Mouse (Mus musculus): ENCODE measurements around the gene Duox1. TPM values are rescaled to one million over a fixed set of nuclear protein-coding genes. Genes with fewer than 3 reads are reported as not detected.

Gene Duox1
- polyA plus RNA-seq, 1 experiment, result not detected

DNA sequence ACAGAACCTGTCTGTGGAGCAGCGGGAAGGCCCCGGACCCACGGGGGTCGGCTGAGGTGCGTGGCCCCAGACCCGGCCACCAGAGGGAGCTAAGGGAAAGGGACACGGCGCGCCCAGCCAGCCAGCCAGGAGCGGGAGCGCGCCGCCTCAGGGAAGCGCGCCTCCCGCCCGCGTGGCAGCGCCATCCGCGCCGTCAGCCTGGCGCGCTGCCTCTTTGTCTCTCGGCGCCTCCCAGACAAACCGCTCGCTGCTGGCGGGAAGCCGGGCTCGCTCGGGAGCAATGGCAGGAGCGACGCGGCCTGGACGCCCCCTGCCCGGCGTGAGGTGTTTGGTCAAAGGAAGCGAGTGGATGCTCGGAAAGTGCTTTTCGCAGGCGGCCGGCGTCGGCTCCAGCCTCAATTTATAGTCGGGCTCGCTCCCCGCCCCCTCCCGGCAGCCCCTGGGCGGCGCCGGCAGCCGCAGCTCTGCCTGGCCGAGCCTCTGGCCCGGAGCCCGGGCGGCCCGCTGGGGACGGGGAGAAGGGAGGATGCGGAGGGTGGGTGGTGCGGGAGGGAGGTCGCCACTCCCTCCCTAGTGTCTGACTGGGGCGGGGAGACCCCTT is 33.2 kb downstream of the Duox1 start:
- no peak for TF ChIP-seq GATA1 (IDR thresholded peaks at IDR 0.05; ENCODE audit: low read length)
- TF ChIP-seq TAL1 (IDR thresholded peaks at IDR 0.05; ENCODE audit: low read length), result no peak
- Histone ChIP-seq H3K36me3 (ENCODE audit: control insufficient read depth) (peaks cover 24% of the 10 kb centered on the region), H3K4me3 (replicated peaks) (peak overlapping the region; percentile 80), H3K27me3 (ENCODE audit: control insufficient read depth) (peaks cover 4% of the 10 kb centered on the region; the same call in 1 of the 2 replicates), H3K9me3 (ENCODE audit: control insufficient read depth, low read length) (no peaks in the 10 kb centered on the region), H3K4me1 (ENCODE audit: control insufficient read depth) (peaks cover 32% of the 10 kb centered on the region)

DNA sequence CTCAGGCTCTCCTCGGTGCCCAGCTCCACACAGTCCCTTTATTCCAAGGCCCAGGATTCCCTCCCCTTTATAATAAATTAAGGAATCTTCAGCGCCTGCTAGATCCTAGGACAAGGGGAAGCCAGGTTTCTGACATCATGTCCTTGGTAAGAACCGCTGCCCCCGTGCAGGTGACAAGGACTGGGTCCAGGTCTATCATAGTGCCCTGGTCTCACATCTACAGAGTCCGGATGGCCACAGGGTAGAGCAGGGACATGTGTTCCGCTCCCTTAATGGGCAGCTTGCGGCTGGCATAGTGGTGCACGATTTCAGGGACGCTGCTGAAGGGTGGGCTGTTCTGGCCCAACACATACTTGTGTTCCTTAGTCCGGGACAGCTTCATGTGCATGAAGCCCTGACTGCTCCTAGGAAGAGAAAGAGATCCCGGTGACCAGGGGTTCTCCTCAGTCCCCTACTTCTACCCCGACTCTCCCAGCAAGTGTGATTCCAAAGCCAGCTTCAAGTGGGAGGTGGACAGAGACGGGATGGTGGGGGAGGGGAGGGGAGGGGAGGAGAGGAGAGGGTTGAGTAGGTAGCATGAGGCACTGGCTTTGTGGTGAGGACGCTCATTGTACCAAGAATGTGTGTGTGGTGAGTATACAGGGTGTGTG is 33.8 kb downstream of the Duox1 start:
- Histone ChIP-seq H3K36me3 (ENCODE audit: control insufficient read depth) (peaks cover 31% of the 10 kb centered on the region), H3K27me3 (ENCODE audit: control insufficient read depth) (peaks cover 4% of the 10 kb centered on the region; the same call in 1 of the 2 replicates), H3K4me1 (ENCODE audit: control insufficient read depth) (peaks cover 32% of the 10 kb centered on the region), H3K9me3 (ENCODE audit: control insufficient read depth, low read length) (no peaks in the 10 kb centered on the region), H3K4me3 (replicated peaks) (peak overlapping the region; percentile 80)
- TF ChIP-seq TAL1 (IDR thresholded peaks at IDR 0.05; ENCODE audit: low read length) (no peak), GATA1 (IDR thresholded peaks at IDR 0.05; ENCODE audit: low read length) (no peak)

DNA sequence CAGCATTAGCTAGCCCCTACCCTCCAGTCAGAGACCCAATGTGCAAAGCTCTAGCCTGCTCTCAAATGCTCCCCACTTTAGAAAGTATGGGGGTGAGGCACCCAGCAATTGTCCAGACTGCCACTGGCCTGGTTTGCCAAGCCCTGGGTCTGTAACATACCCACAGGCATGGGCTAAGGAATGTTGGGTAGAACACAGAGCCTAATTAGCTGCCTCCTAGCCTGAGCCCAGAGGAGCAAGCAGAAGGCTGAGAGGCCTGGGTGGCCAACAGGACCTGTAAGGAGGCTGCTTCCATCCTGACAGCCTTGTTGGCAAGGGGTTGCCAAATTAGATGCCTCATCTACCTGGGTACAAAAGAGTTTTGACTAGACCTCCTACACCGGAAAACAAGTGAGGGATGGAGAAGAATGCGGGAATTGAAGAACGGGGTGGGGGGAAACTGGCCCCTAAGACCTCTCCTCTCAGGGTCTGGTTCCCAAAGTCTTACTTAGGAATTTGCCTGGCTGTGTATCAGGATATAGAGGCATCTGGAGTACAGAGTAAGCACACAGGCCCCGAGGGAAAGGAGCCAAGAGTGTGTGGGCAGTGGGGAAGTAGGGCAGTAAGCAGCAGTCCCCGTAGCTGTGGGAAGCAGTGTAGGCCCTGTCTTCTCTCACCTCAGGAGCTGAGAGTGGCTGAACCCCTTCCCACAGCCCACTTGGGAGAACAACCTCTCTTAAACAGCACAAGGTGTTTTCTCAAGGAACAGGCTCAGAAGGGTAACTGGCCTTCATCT is 35.9 kb downstream of the Duox1 start:
- H3K36me3 ChIP-seq (ENCODE audit: control insufficient read depth), result peaks cover 46% of the 10 kb centered on the region
- H3K4me1 ChIP-seq (ENCODE audit: control insufficient read depth), result peaks cover 34% of the 10 kb centered on the region
- peaks cover 4% of the 10 kb centered on the region; the same call in 1 of the 2 replicates for H3K27me3 ChIP-seq (ENCODE audit: control insufficient read depth)
- H3K4me3 ChIP-seq (replicated peaks), result no peak overlapping the region
- TF ChIP-seq TAL1 (IDR thresholded peaks at IDR 0.05; ENCODE audit: low read length) (no peak), GATA1 (IDR thresholded peaks at IDR 0.05; ENCODE audit: low read length) (no peak)
- H3K9me3 ChIP-seq (ENCODE audit: control insufficient read depth, low read length), result no peaks in the 10 kb centered on the region

DNA sequence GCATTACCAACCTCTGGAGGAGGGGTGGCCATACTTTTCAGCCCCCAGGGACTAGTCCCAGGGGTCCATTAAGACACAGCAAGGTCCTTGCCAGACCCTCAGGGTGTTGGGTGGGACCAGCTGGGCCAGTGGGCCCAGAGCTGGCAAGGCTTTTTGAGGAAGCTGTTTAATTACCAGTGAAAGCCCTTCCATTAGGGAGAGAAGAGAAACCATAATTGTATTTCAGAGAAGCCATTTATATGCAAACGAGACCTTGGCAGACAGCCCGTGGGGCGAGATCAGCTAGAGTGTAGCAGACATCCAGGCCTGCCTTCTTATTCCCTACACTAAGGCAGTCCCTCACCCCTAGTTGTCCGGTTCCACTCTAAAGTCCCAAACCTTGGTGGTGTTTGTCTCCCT is 36.5 kb downstream of the Duox1 start:
- H3K9me3 ChIP-seq (ENCODE audit: control insufficient read depth, low read length), result no peaks in the 10 kb centered on the region
- H3K4me3 ChIP-seq (replicated peaks), result no peak overlapping the region
- TF ChIP-seq GATA1 (IDR thresholded peaks at IDR 0.05; ENCODE audit: low read length) (no peak), TAL1 (IDR thresholded peaks at IDR 0.05; ENCODE audit: low read length) (no peak)
- peaks cover 52% of the 10 kb centered on the region for H3K36me3 ChIP-seq (ENCODE audit: control insufficient read depth)
- peaks cover 4% of the 10 kb centered on the region; the same call in 1 of the 2 replicates for H3K27me3 ChIP-seq (ENCODE audit: control insufficient read depth)
- H3K4me1 ChIP-seq (ENCODE audit: control insufficient read depth), result peaks cover 34% of the 10 kb centered on the region

DNA sequence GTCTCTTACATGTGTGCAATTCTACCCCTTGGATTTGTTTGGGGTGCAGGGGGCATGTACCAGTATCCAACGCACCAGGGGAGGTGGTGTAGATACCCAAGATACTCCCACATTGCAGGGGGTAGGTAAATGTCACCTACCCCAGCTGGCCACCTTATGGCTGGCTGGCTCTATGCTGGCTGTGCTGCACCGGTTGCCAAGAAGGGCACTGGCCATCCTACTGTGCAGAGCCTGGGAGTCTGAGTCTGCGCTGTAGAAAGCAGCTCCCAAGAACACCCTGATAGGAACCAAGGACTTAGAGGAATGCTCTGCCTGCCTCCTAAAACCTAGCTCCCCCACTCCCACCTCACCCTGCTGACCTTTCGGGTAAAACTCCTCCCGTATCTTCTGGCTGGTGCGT is 37.5 kb downstream of the Duox1 start:
- H3K27me3 ChIP-seq (ENCODE audit: control insufficient read depth), result no peaks in the 10 kb centered on the region
- peaks cover 30% of the 10 kb centered on the region for H3K4me1 ChIP-seq (ENCODE audit: control insufficient read depth)
- TF ChIP-seq GATA1 (IDR thresholded peaks at IDR 0.05; ENCODE audit: low read length), result no peak
- TF ChIP-seq TAL1 (IDR thresholded peaks at IDR 0.05; ENCODE audit: low read length), result no peak
- H3K4me3 ChIP-seq (replicated peaks), result no peak overlapping the region
- H3K9me3 ChIP-seq (ENCODE audit: control insufficient read depth, low read length), result no peaks in the 10 kb centered on the region
- H3K36me3 ChIP-seq (ENCODE audit: control insufficient read depth), result peaks cover 62% of the 10 kb centered on the region

DNA sequence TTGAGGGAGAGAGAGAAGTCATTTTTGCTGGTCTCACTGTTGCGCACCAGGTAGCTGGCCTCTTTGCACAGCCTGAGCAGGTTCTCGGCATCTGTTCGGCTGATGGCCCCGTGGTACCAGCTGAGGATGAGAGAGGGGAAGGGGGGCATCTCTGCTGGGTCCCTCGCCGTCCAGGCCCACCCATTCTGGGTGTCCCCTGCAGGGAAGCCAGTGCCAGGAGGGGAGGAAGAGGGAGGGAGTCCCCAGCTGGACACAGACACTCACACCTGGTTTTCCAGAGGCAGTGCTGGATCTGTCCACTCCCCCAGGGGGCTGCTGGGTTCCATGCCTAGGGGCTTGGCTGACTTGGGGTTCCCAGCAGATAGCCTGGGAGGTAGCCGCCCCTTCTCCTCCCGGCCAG is 38.3 kb downstream of the Duox1 start:
- Histone ChIP-seq H3K27me3 (ENCODE audit: control insufficient read depth) (no peaks in the 10 kb centered on the region), H3K4me3 (replicated peaks) (no peak overlapping the region)

DNA sequence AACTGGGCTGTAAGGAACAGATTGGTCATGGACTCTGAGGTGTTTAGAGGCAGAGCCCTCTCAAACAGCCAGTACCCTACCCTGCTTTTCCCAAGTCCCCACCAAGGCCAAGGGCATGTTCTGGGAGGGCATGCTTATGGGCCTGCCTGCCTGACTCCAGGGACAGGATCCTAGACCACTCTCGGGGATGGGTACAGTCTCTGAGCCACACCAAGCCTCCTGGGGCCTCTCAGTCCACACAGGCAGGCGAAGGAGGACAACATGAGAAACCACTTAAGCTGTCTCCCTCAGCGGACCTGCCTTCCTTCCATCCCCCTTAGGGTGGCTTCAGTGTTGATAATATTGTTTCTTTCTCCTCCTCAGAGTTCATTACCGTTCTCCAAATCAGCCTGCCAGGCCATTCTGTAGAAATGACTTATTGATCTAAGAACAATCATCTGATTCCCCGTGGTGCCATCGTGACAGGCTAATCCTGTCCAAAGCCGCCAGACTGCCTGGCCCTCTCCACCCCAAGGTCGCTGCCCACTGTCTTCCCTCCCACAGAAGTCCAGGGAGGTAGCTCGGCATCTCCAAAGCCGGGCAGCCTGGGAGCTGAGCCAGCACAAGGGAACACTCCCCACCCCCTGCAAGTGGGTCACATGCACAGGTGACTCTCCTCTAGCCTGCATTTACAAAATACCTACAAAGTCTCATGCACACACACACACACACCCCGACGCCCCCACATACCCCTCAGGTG is 38.9 kb downstream of the Duox1 start:
- peaks cover 18% of the 10 kb centered on the region for H3K4me1 ChIP-seq (ENCODE audit: control insufficient read depth)
- TF ChIP-seq TAL1 (IDR thresholded peaks at IDR 0.05; ENCODE audit: low read length), result no peak
- TF ChIP-seq GATA1 (IDR thresholded peaks at IDR 0.05; ENCODE audit: low read length), result no peak
- peaks cover 72% of the 10 kb centered on the region for H3K36me3 ChIP-seq (ENCODE audit: control insufficient read depth)
- no peaks in the 10 kb centered on the region for H3K9me3 ChIP-seq (ENCODE audit: control insufficient read depth, low read length)
- no peaks in the 10 kb centered on the region for H3K27me3 ChIP-seq (ENCODE audit: control insufficient read depth)
- H3K4me3 ChIP-seq (replicated peaks), result no peak overlapping the region

More for the DNA sequence above, 38.3 kb downstream of the Duox1 start:
- no peaks in the 10 kb centered on the region for H3K9me3 ChIP-seq (ENCODE audit: control insufficient read depth, low read length)
- H3K4me1 ChIP-seq (ENCODE audit: control insufficient read depth), result peaks cover 23% of the 10 kb centered on the region
- peaks cover 66% of the 10 kb centered on the region for H3K36me3 ChIP-seq (ENCODE audit: control insufficient read depth)
- TF ChIP-seq TAL1 (IDR thresholded peaks at IDR 0.05; ENCODE audit: low read length) (no peak), GATA1 (IDR thresholded peaks at IDR 0.05; ENCODE audit: low read length) (no peak)

DNA sequence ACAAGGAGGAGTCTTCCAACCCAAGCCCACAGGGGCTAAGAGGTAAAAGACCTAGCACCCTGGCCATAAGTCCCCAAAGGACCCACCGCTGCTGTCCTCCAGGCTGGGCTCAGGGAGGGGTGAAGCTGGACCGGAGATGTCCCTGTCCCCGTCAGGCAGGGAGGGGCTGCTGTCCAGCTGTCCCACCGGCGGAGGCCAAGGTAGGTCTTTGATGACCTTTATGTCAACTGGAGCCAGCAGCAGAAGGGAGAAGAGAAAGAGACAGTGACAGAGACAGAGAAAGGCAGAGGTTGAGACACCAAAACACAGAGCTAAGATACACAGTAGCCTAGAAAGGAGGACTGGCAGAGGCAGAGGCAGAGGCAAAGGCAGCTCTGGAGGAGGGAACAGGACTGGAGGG is 39.9 kb downstream of the Duox1 start:
- H3K9me3 ChIP-seq (ENCODE audit: control insufficient read depth, low read length), result no peaks in the 10 kb centered on the region
- H3K4me3 ChIP-seq (replicated peaks), result no peak overlapping the region
- no peaks in the 10 kb centered on the region for H3K27me3 ChIP-seq (ENCODE audit: control insufficient read depth)
- TF ChIP-seq GATA1 (IDR thresholded peaks at IDR 0.05; ENCODE audit: low read length) (no peak), TAL1 (IDR thresholded peaks at IDR 0.05; ENCODE audit: low read length) (no peak)
- H3K4me1 ChIP-seq (ENCODE audit: control insufficient read depth), result peaks cover 10% of the 10 kb centered on the region
- H3K36me3 ChIP-seq (ENCODE audit: control insufficient read depth), result peaks cover 74% of the 10 kb centered on the region

All from erythroblast, embryonic 14.5 days (primary cell).